In the genomic region with DNA sequence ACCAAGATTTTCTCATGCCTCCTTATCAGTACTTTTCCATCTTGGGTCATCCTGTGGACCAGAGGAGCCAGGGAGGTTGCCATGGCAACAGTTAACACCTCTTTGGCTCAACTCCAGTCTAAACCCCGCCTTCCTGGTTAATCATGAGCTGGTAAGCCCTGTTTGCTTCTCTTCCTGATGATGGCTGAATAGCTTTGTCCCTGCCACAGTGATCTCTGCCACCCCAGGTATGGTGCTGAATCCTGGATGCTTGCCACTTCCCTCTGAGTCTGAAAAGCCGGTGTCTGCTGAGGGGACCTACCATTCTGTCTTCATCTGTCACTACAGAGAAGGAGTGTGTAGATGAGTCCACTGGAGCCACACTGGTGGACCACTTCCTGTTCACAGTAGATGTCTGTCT, we compare ENCODE assay signal across 9 mouse cellular contexts.
DNase-seq lines count a peak whose midpoint lies in the region; ATAC-seq and TF ChIP-seq lines count a peak whose summit lies in the region.
"Had no signal": no experiment of that assay in that cellular context is flagged by ENCODE, and none has a peak within 500 bp of the region (broad histone marks: within the 10 kb centered on the region; RNA-seq: fewer than 3 reads in every experiment).

No protein-coding gene starts in this region.

- no peak overlapping the region for H3K27ac ChIP-seq in hindbrain, postnatal 0 days
- H3K27ac ChIP-seq in hindbrain, embryonic 11.5 days (ENCODE audit: low read depth, low read length), result no peak overlapping the region
- H3K27ac ChIP-seq in kidney, postnatal 0 days, result no peak overlapping the region
- H3K27ac ChIP-seq: neural tube, embryonic 12.5 days had no signal

- H3K36me3 ChIP-seq in hindbrain, postnatal 0 days (ENCODE audit: insufficient read depth, low read length), result no peaks in the 10 kb centered on the region
- no peaks in the 10 kb centered on the region for H3K36me3 ChIP-seq in hindbrain, embryonic 11.5 days (ENCODE audit: control insufficient read depth, insufficient read depth, low read length)
- no peaks in the 10 kb centered on the region for H3K36me3 ChIP-seq in kidney, postnatal 0 days (ENCODE audit: insufficient read depth, low read length)
- H3K36me3 ChIP-seq: neural tube, embryonic 12.5 days had no signal

- no peak for TF ChIP-seq CTCF in hindbrain, postnatal 0 days (IDR thresholded peaks at IDR 0.05; ENCODE audit: low read depth)
- TF ChIP-seq CTCF in kidney, postnatal 0 days (IDR thresholded peaks at IDR 0.05; ENCODE audit: low read depth), result no peak

- H3K4me3 ChIP-seq in hindbrain, postnatal 0 days (ENCODE audit: low read length), result no peak overlapping the region
- no peak overlapping the region for H3K4me3 ChIP-seq in hindbrain, embryonic 11.5 days (ENCODE audit: low read depth, low read length)
- H3K4me3 ChIP-seq in kidney, postnatal 0 days (replicated peaks; ENCODE audit: low read depth, low read length), result no peak overlapping the region
- H3K4me3 ChIP-seq: neural tube, embryonic 12.5 days had no signal

- no peaks in the 10 kb centered on the region for H3K4me1 ChIP-seq in hindbrain, postnatal 0 days (ENCODE audit: insufficient read depth, low read length)
- H3K4me1 ChIP-seq in hindbrain, embryonic 11.5 days (replicated peaks; ENCODE audit: control insufficient read depth, insufficient read depth, low read length), result no peaks in the 10 kb centered on the region
- no peaks in the 10 kb centered on the region for H3K4me1 ChIP-seq in kidney, postnatal 0 days (replicated peaks; ENCODE audit: insufficient read depth, low read length)
- H3K4me1 ChIP-seq: neural tube, embryonic 12.5 days had no signal

- H3K9me3 ChIP-seq in hindbrain, postnatal 0 days (ENCODE audit: low read length), result no peaks in the 10 kb centered on the region
- H3K9me3 ChIP-seq in hindbrain, embryonic 11.5 days (ENCODE audit: control insufficient read depth, low read length), result no peaks in the 10 kb centered on the region
- no peaks in the 10 kb centered on the region for H3K9me3 ChIP-seq in kidney, postnatal 0 days (replicated peaks; ENCODE audit: low read length)
- H3K9me3 ChIP-seq: neural tube, embryonic 12.5 days had no signal

- H3K4me2 ChIP-seq in hindbrain, postnatal 0 days (ENCODE audit: low read depth, low read length), result no peak overlapping the region
- H3K4me2 ChIP-seq in hindbrain, embryonic 11.5 days (replicated peaks; ENCODE audit: low read depth, low read length), result no peak overlapping the region
- H3K4me2 ChIP-seq in kidney, postnatal 0 days (ENCODE audit: low read length), result no peak overlapping the region
- H3K4me2 ChIP-seq: neural tube, embryonic 12.5 days had no signal

- DNase-seq in hindbrain, postnatal 0 days (ENCODE audit: low spot score), result peak; percentile 83
- DNase-seq in hindbrain, embryonic 11.5 days (ENCODE audit: low spot score), result no peak
- peak; percentile 19 for DNase-seq in urinary bladder, postnatal 14 days (ENCODE audit: low spot score)
- no peak for DNase-seq in urinary bladder, adult 18-20 months (ENCODE audit: low spot score in 2 of 2)
- DNase-seq in kidney, postnatal 0 days (ENCODE audit: low spot score), result peak; percentile 6
- DNase-seq in layer of hippocampus, adult 9-10 months (ENCODE audit: low spot score), result no peak
- DNase-seq in thymus, postnatal 10 days (ENCODE audit: low spot score in 2 of 2), result no peak
- DNase-seq: adrenal gland, adult 2 months had no signal

- 19% methylated on average over 2 of the region's 2 CpGs for WGBS in hindbrain, postnatal 0 days
- 57% methylated on average over 2 of the region's 2 CpGs for WGBS in hindbrain, embryonic 11.5 days
- WGBS in kidney, postnatal 0 days, result 39% methylated on average over 2 of the region's 2 CpGs

- H3K9ac ChIP-seq in hindbrain, postnatal 0 days (replicated peaks; ENCODE audit: low read length), result no peak overlapping the region
- no peak overlapping the region for H3K9ac ChIP-seq in hindbrain, embryonic 11.5 days (ENCODE audit: low read depth, low read length)
- H3K9ac ChIP-seq in kidney, postnatal 0 days (ENCODE audit: low read depth, low read length), result no peak overlapping the region
- H3K9ac ChIP-seq: neural tube, embryonic 12.5 days had no signal

- 0 out of 2 replicates have a peak, but pooled peaks have one; percentile 18 for ATAC-seq in hindbrain, postnatal 0 days
- no peak for ATAC-seq in hindbrain, embryonic 11.5 days (ENCODE audit: low FRiP score)
- no peak for ATAC-seq in kidney, postnatal 0 days (replicated peaks; ENCODE audit: low FRiP score, low read depth)

- no peaks in the 10 kb centered on the region for H3K27me3 ChIP-seq in hindbrain, postnatal 0 days (ENCODE audit: insufficient read depth, low read length)
- no peaks in the 10 kb centered on the region for H3K27me3 ChIP-seq in hindbrain, embryonic 11.5 days (ENCODE audit: control insufficient read depth, insufficient read depth, low read length)
- H3K27me3 ChIP-seq in kidney, postnatal 0 days (ENCODE audit: insufficient read depth, low read length), result no peaks in the 10 kb centered on the region
- H3K27me3 ChIP-seq: neural tube, embryonic 12.5 days had no signal

Comparison
In these comparisons a context has a peak if more than half of its experiments do, and no peak if none do; other contexts are left out.
1. DNase-seq: peak in hindbrain, postnatal 0 days (single experiment), urinary bladder, postnatal 14 days (single experiment) and kidney, postnatal 0 days (single experiment); none in hindbrain, embryonic 11.5 days (single experiment), urinary bladder, adult 18-20 months (0 of 2), layer of hippocampus, adult 9-10 months (single experiment) and thymus, postnatal 10 days (0 of 2).